Mouse (Mus musculus) embryonic facial prominence, embryonic 13.5 days (tissue): Measurements from ENCODE around the gene Cdc27. TPM values are rescaled to one million over a fixed set of nuclear protein-coding genes. Genes with fewer than 3 reads are reported as not detected.
A peak's percentile ranks its signal among the peaks of the same experiment; 100 is the strongest.
"Not testable (repeated sequence)": the region's sequence is repeated elsewhere in the genome, so short reads cannot be mapped to it uniquely, and the experiment has no call there.

ENCODE experiments used
- ATAC-seq: fragments of 200-750 bp; cut with Nextera tagmentation; 2 replicates; pipeline ENCODE4 v1.8.0; 2017; ENCODE audit warnings: low read depth; ENCODE audit not compliant: insufficient number of reproducible peaks, insufficient read depth, low FRiP score, low TSS enrichment
- H3K27ac ChIP-seq: fragments of 300-500 bp; sonication (generic); 2 replicates; pipeline ENCODE4 v1.5.1; 2015; ENCODE audit warnings: moderate library complexity, mild to moderate bottlenecking, inconsistent platforms
- H3K27me3 ChIP-seq: fragments of 300-500 bp; sonication (generic); 2 replicates; pipeline ENCODE4 v1.6.1; 2015; ENCODE audit warnings: mild to moderate bottlenecking, inconsistent platforms
- H3K36me3 ChIP-seq: fragments of 300-500 bp; sonication (generic); 2 replicates; pipeline ENCODE4 v1.6.1; 2015; ENCODE audit warnings: mild to moderate bottlenecking, inconsistent platforms
- H3K4me1 ChIP-seq: fragments of 300-500 bp; sonication (generic); 2 replicates; pipeline ENCODE4 v1.6.1; 2015; ENCODE audit warnings: inconsistent platforms
- H3K4me2 ChIP-seq: fragments of 300-500 bp; sonication (generic); 2 replicates; pipeline ENCODE4 v1.6.1; 2015; ENCODE audit warnings: moderate library complexity, mild to moderate bottlenecking, inconsistent platforms
- H3K4me3 ChIP-seq: fragments of 300-500 bp; sonication (generic); 2 replicates; pipeline ENCODE4 v1.5.1; 2015; ENCODE audit warnings: mild to moderate bottlenecking, inconsistent platforms
- H3K9ac ChIP-seq: fragments of 300-500 bp; sonication (generic); 2 replicates; pipeline ENCODE4 v1.6.1; 2015; ENCODE audit warnings: mild to moderate bottlenecking, inconsistent platforms
- H3K9me3 ChIP-seq: fragments of 300-500 bp; sonication (generic); 2 replicates; pipeline ENCODE4 v1.6.1; 2016; ENCODE audit warnings: inconsistent platforms
- WGBS: fragments of 180-500 bp; shearing (Covaris S2); methylation state at CpG from one replicate; pipeline ENCODE4 v1.1.7; 2015; ENCODE audit warnings: mixed read lengths; 5-methylcytosine and 5-hydroxymethylcytosine counted together
- polyA plus RNA-seq: library from polyadenylated mRNA; unstranded; fragments of >200 nt; fragmentation: Nextera tagmentation; extraction: Ambion mirVana; gene quantifications from 2 replicates; pipeline ENCODE4 v1.2.1, GENCODE M21; 2015

Cdc27 gene
- polyA plus RNA-seq, 1 experiment from 2014 or later = 45.4 TPM

- H3K9me3 ChIP-seq, ATAC-seq, H3K27ac ChIP-seq, H3K9ac ChIP-seq, H3K4me3 ChIP-seq, H3K27me3 ChIP-seq, H3K4me2 ChIP-seq: not testable (repeated sequence)
- Histone ChIP-seq H3K4me1 (peaks cover 17% of the 10 kb centered on the region; the same call in 1 of the 2 replicates), H3K36me3 (peaks cover 31% of the 10 kb centered on the region)
- 87% methylated on average over 2 of the region's 2 CpGs for WGBS
Observed at GRCm38 (mm10) chr11:104543337-104543736, 7.1 kb downstream of the Cdc27 start.

GRCm38 (mm10) chr11:104539811-104540210 lies 10.6 kb downstream of the Cdc27 start:
- no peak overlapping the region for H3K9ac ChIP-seq
- peaks cover 22% of the 10 kb centered on the region for H3K36me3 ChIP-seq
- no peaks in the 10 kb centered on the region for H3K4me1 ChIP-seq
- 93% methylated on average over 5 of the region's 5 CpGs for WGBS
- no peak overlapping the region for H3K4me2 ChIP-seq
- no peaks in the 10 kb centered on the region for H3K27me3 ChIP-seq
- H3K9me3 ChIP-seq = no peaks in the 10 kb centered on the region
- no peak overlapping the region for H3K4me3 ChIP-seq
- no peak overlapping the region for H3K27ac ChIP-seq
- no peak for ATAC-seq

- Histone ChIP-seq H3K4me2 (no peak overlapping the region), H3K9me3 (no peaks in the 10 kb centered on the region), H3K27ac (no peak overlapping the region), H3K4me1 (no peaks in the 10 kb centered on the region), H3K36me3 (peaks cover 34% of the 10 kb centered on the region), H3K9ac (no peak overlapping the region), H3K4me3 (no peak overlapping the region), H3K27me3 (no peaks in the 10 kb centered on the region)
- WGBS = 99% methylated on average over 2 of the region's 2 CpGs
- ATAC-seq = no peak
Observed at GRCm38 (mm10) chr11:104537945-104538555, 12.4 kb downstream of the Cdc27 start.

GRCm38 (mm10) chr11:104536843-104537242 lies 13.6 kb downstream of the Cdc27 start:
- Histone ChIP-seq H3K27ac (no peak overlapping the region), H3K27me3 (no peaks in the 10 kb centered on the region), H3K4me2 (no peak overlapping the region), H3K4me3 (no peak overlapping the region), H3K9me3 (no peaks in the 10 kb centered on the region), H3K9ac (no peak overlapping the region), H3K36me3 (peaks cover 45% of the 10 kb centered on the region), H3K4me1 (no peaks in the 10 kb centered on the region)
- ATAC-seq = no peak
- WGBS = 91% methylated on average over 2 of the region's 2 CpGs

GRCm38 (mm10) chr11:104525935-104526334 lies 24.5 kb downstream of the Cdc27 start:
- WGBS = 95% methylated on average over 6 of the region's 6 CpGs
- Histone ChIP-seq H3K4me1 (no peaks in the 10 kb centered on the region), H3K9me3 (no peaks in the 10 kb centered on the region), H3K36me3 (peaks cover 73% of the 10 kb centered on the region), H3K27ac (no peak overlapping the region), H3K4me2 (no peak overlapping the region), H3K4me3 (no peak overlapping the region), H3K9ac (no peak overlapping the region), H3K27me3 (no peaks in the 10 kb centered on the region)
- ATAC-seq = no peak

GRCm38 (mm10) chr11:104512436-104512835 lies 38.0 kb downstream of the Cdc27 start:
- no peaks in the 10 kb centered on the region for H3K4me1 ChIP-seq
- H3K27me3 ChIP-seq = no peaks in the 10 kb centered on the region

GRCm38 (mm10) chr11:104510606-104511005 lies 39.8 kb downstream of the Cdc27 start:
- no peaks in the 10 kb centered on the region for H3K27me3 ChIP-seq
- H3K27ac ChIP-seq = no peak overlapping the region
- H3K36me3 ChIP-seq = peaks cover 82% of the 10 kb centered on the region
- H3K4me1 ChIP-seq = no peaks in the 10 kb centered on the region
- no peak overlapping the region for H3K4me3 ChIP-seq
- no peaks in the 10 kb centered on the region for H3K9me3 ChIP-seq
- H3K9ac ChIP-seq = no peak overlapping the region
- ATAC-seq = no peak
- WGBS = 79% methylated on average over 2 of the region's 2 CpGs
- no peak overlapping the region for H3K4me2 ChIP-seq

More at GRCm38 (mm10) chr11:104512436-104512835, 38.0 kb downstream of the Cdc27 start:
- no peak overlapping the region for H3K9ac ChIP-seq
- WGBS = 87% methylated on average over 4 of the region's 4 CpGs
- no peak overlapping the region for H3K27ac ChIP-seq
- H3K36me3 ChIP-seq = peaks cover 83% of the 10 kb centered on the region
- no peaks in the 10 kb centered on the region for H3K9me3 ChIP-seq
- no peak for ATAC-seq
- no peak overlapping the region for H3K4me3 ChIP-seq
- no peak overlapping the region for H3K4me2 ChIP-seq

GRCm38 (mm10) chr11:104508455-104508854 lies 42.0 kb downstream of the Cdc27 start:
- no peaks in the 10 kb centered on the region for H3K27me3 ChIP-seq
- no peak for ATAC-seq
- H3K27ac ChIP-seq = no peak overlapping the region
- no peaks in the 10 kb centered on the region for H3K9me3 ChIP-seq
- no peak overlapping the region for H3K4me3 ChIP-seq
- no peak overlapping the region for H3K4me2 ChIP-seq
- peaks cover 78% of the 10 kb centered on the region for H3K36me3 ChIP-seq
- no peaks in the 10 kb centered on the region for H3K4me1 ChIP-seq
- no peak overlapping the region for H3K9ac ChIP-seq
- WGBS = 76% methylated on average over 4 of the region's 4 CpGs

- H3K9ac ChIP-seq = no peak overlapping the region
- ATAC-seq = no peak
- no peak overlapping the region for H3K27ac ChIP-seq
- no peaks in the 10 kb centered on the region for H3K36me3 ChIP-seq
- no peak overlapping the region for H3K4me2 ChIP-seq
- H3K4me3 ChIP-seq = no peak overlapping the region
- no peaks in the 10 kb centered on the region for H3K4me1 ChIP-seq
- H3K27me3 ChIP-seq = no peaks in the 10 kb centered on the region
- peaks cover 11% of the 10 kb centered on the region; the same call in 1 of the 2 replicates for H3K9me3 ChIP-seq
- WGBS = 81% methylated on average over 3 of the region's 3 CpGs
Observed at GRCm38 (mm10) chr11:104488292-104488691, 62.1 kb downstream of the Cdc27 start.

GRCm38 (mm10) chr11:104481971-104482370 lies 68.4 kb downstream of the Cdc27 start:
- Histone ChIP-seq H3K27me3 (no peaks in the 10 kb centered on the region), H3K4me1 (no peaks in the 10 kb centered on the region), H3K9me3 (0 out of 2 replicates have a peak, but pooled peaks cover 12% of the 10 kb centered on the region), H3K27ac (no peak overlapping the region), H3K9ac (no peak overlapping the region), H3K36me3 (no peaks in the 10 kb centered on the region), H3K4me3 (no peak overlapping the region), H3K4me2 (no peak overlapping the region)
- 88% methylated on average over 8 of the region's 8 CpGs for WGBS
- ATAC-seq = no peak

GRCm38 (mm10) chr11:104479505-104479904 lies 70.9 kb downstream of the Cdc27 start:
- H3K27ac ChIP-seq = no peak overlapping the region
- H3K4me1 ChIP-seq = no peaks in the 10 kb centered on the region
- 71% methylated on average over 4 of the region's 4 CpGs for WGBS
- no peak overlapping the region for H3K4me3 ChIP-seq
- no peaks in the 10 kb centered on the region for H3K36me3 ChIP-seq
- H3K4me2 ChIP-seq = no peak overlapping the region
- no peak for ATAC-seq
- H3K9ac ChIP-seq = no peak overlapping the region
- H3K27me3 ChIP-seq = no peaks in the 10 kb centered on the region
- H3K9me3 ChIP-seq = 0 out of 2 replicates have a peak, but pooled peaks cover 5% of the 10 kb centered on the region

- ATAC-seq = peak; percentile 98
- Histone ChIP-seq H3K4me2 (peak overlapping the region; percentile 68), H3K27ac (peak overlapping the region; percentile 55), H3K9me3 (no peaks in the 10 kb centered on the region), H3K36me3 (peaks cover 7% of the 10 kb centered on the region; the same call in 1 of the 2 replicates), H3K27me3 (no peaks in the 10 kb centered on the region), H3K4me3 (peak overlapping the region; percentile 95), H3K4me1 (peaks cover 11% of the 10 kb centered on the region), H3K9ac (peak overlapping the region; percentile 97)
- under 1% methylated on average over 19 of the region's 19 CpGs for WGBS
Observed at GRCm38 (mm10) chr11:104469371-104469835, 81.0 kb downstream of the Cdc27 start.
